Mouse (Mus musculus) heart, postnatal 0 days (tissue): ENCODE measurements around the gene Os9.

Experiments used
- CTCF ChIP-seq: IDR thresholded peaks from 2 replicates; pipeline ENCODE4 v1.5.1; 2016; ENCODE audit warnings: antibody characterized with exemption, control low read depth, low read depth
- EP300 ChIP-seq: IDR thresholded peaks from 2 replicates; pipeline ENCODE4 v1.6.1; 2016; ENCODE audit warnings: antibody characterized with exemption, low read depth

GRCm38 (mm10) chr10:127050119-127050474, 70.8 kb downstream of the Os9 start:
- no peak for TF ChIP-seq CTCF
- TF ChIP-seq EP300 = no peak
